Mouse (Mus musculus) olfactory bulb, adult 2 months (tissue): ENCODE measurements at regions not wholly inside any gene's neighbourhood (a gene's known extent, or its start where the extent isn't known, plus 50 kb on each side); places are given as distances from the start of the nearest gene placed in this dataset.
A peak's percentile ranks its signal among the peaks of the same experiment; 100 is the strongest.
"Not testable (repeated sequence)": the region's sequence is repeated elsewhere in the genome, so short reads cannot be mapped to it uniquely, and the experiment has no call there.

Source experiments
- H3K27ac ChIP-seq: fragments of 200-500 bp; 2 replicates; pipeline ENCODE4 v1.5.1; 2012; ENCODE audit warnings: low read depth, low read length; ENCODE audit not compliant: insufficient read depth
- H3K4me1 ChIP-seq: fragments of 200-500 bp; 2 replicates; pipeline ENCODE4 v1.6.1; 2012; ENCODE audit warnings: low read length; ENCODE audit not compliant: control insufficient read depth, insufficient read depth
- H3K4me3 ChIP-seq: fragments of 200-500 bp; 2 replicates; pipeline ENCODE4 v1.5.1; 2012; ENCODE audit warnings: mild to moderate bottlenecking, low read depth, low read length, moderate library complexity; ENCODE audit not compliant: insufficient read depth
- CTCF ChIP-seq: fragments of 200-500 bp; IDR thresholded peaks from 2 replicates; pipeline ENCODE4 v1.5.1; 2012; ENCODE audit warnings: low read depth, mild to moderate bottlenecking, low read length, moderate library complexity; ENCODE audit not compliant: insufficient read depth
- POLR2A ChIP-seq: fragments of 200-500 bp; IDR thresholded peaks from 2 replicates; pipeline ENCODE4 v1.6.1; 2012; ENCODE audit warnings: mild to moderate bottlenecking, low read depth, low read length, moderate library complexity; ENCODE audit not compliant: insufficient read depth
- WGBS: fragments of 180-500 bp; shearing (Covaris S2); methylation state at CpG from one replicate; pipeline ENCODE4 v1.1.7; 2018; 5-methylcytosine and 5-hydroxymethylcytosine counted together

GRCm38 (mm10) chr8:26750120-26750519, 227.0 kb upstream of the Zfp703 start:
- Histone ChIP-seq H3K4me3 (no peak overlapping the region), H3K27ac (no peak overlapping the region), H3K4me1 (peaks cover 13% of the 10 kb centered on the region)
- no peak for TF ChIP-seq CTCF
- no peak for TF ChIP-seq POLR2A
- WGBS = 95% methylated on average over 1 of the region's 1 CpGs

GRCm38 (mm10) chr8:26751651-26752050, 225.5 kb upstream of the Zfp703 start:
- H3K4me1 ChIP-seq = peaks cover 13% of the 10 kb centered on the region
- H3K4me3 ChIP-seq = no peak overlapping the region
- WGBS = 95% methylated on average over 5 of the region's 5 CpGs
- no peak overlapping the region for H3K27ac ChIP-seq
- no peak for TF ChIP-seq POLR2A
- TF ChIP-seq CTCF = no peak

GRCm38 (mm10) chr8:26756452-26756851, 220.7 kb upstream of the Zfp703 start:
- WGBS = 27% methylated on average over 2 of the region's 2 CpGs
- H3K4me1 ChIP-seq = no peaks in the 10 kb centered on the region
- no peak for TF ChIP-seq POLR2A
- TF ChIP-seq CTCF = no peak
- no peak overlapping the region for H3K4me3 ChIP-seq
- no peak overlapping the region for H3K27ac ChIP-seq

GRCm38 (mm10) chr8:26760726-26761125, 216.4 kb upstream of the Zfp703 start:
- WGBS = 91% methylated on average over 1 of the region's 1 CpGs
- no peak overlapping the region for H3K4me3 ChIP-seq
- H3K27ac ChIP-seq = no peak overlapping the region
- no peak for TF ChIP-seq POLR2A
- no peak for TF ChIP-seq CTCF
- no peaks in the 10 kb centered on the region for H3K4me1 ChIP-seq

- H3K4me1 ChIP-seq = no peaks in the 10 kb centered on the region
- TF ChIP-seq POLR2A (no peak), CTCF (no peak)
- H3K4me3 ChIP-seq = no peak overlapping the region
- no peak overlapping the region for H3K27ac ChIP-seq
- 48% methylated on average over 16 of the region's 16 CpGs for WGBS
These were observed 214.0 kb upstream of the Zfp703 start for GRCm38 (mm10) chr8:26762942-26763778.

- Histone ChIP-seq H3K4me1 (peaks cover 12% of the 10 kb centered on the region), H3K27ac (no peak overlapping the region), H3K4me3 (no peak overlapping the region)
- TF ChIP-seq CTCF (no peak), POLR2A (no peak)
- WGBS = 75% methylated on average over 10 of the region's 10 CpGs
These were observed 208.5 kb upstream of the Zfp703 start for GRCm38 (mm10) chr8:26768474-26769229.

GRCm38 (mm10) chr8:26770424-26770886, 206.7 kb upstream of the Zfp703 start:
- Histone ChIP-seq H3K27ac (no peak overlapping the region), H3K4me1 (peaks cover 12% of the 10 kb centered on the region), H3K4me3 (peak overlapping the region; percentile 14; the same call in 1 of the 2 replicates)
- 40% methylated on average over 16 of the region's 16 CpGs for WGBS
- TF ChIP-seq POLR2A (no peak), CTCF (no peak)

GRCm38 (mm10) chr8:26778917-26779537, 198.1 kb upstream of the Zfp703 start:
- Histone ChIP-seq H3K4me1 (peaks cover 11% of the 10 kb centered on the region; the same call in 1 of the 2 replicates), H3K27ac (no peak overlapping the region), H3K4me3 (no peak overlapping the region)
- no peak for TF ChIP-seq POLR2A
- no peak for TF ChIP-seq CTCF
- WGBS = 77% methylated on average over 10 of the region's 10 CpGs

- TF ChIP-seq CTCF (no peak), POLR2A (no peak)
- WGBS = 22% methylated on average over 19 of the region's 19 CpGs
- H3K4me3 ChIP-seq = peak overlapping the region; percentile 7; the same call in 1 of the 2 replicates
- H3K4me1 ChIP-seq = peaks cover 11% of the 10 kb centered on the region; the same call in 1 of the 2 replicates
- H3K27ac ChIP-seq = no peak overlapping the region
These were observed 196.6 kb upstream of the Zfp703 start for GRCm38 (mm10) chr8:26780515-26780914.

- not testable (repeated sequence) for H3K4me3 ChIP-seq, H3K27ac ChIP-seq
- 88% methylated on average over 8 of the region's 8 CpGs for whole genome bisulfite sequencing
- peaks cover 11% of the 10 kb centered on the region; the same call in 1 of the 2 replicates for H3K4me1 ChIP-seq
These were observed 194.2 kb upstream of the Zfp703 start for GRCm38 (mm10) chr8:26782936-26783335.
